Mouse (Mus musculus) liver, embryonic 12.5 days (tissue): Measurements from ENCODE around the gene Ccdc138. TPM values are rescaled to one million over a fixed set of nuclear protein-coding genes. Genes with fewer than 3 reads are reported as not detected.

Experiments
- ATAC-seq: fragments of 200-750 bp; cut with Nextera tagmentation; 2 replicates; pipeline ENCODE4 v1.8.0; 2017; ENCODE audit warnings: moderate number of reproducible peaks, mild to moderate bottlenecking, moderate library complexity
- H3K27ac ChIP-seq: fragments of 300-500 bp; sonication (generic); 2 replicates; pipeline ENCODE4 v1.5.1; 2016; ENCODE audit warnings: mild to moderate bottlenecking
- H3K27me3 ChIP-seq: fragments of 300-500 bp; sonication (generic); replicated peaks from 2 replicates; pipeline ENCODE4 v1.6.1; 2016; ENCODE audit warnings: mild to moderate bottlenecking, moderate library complexity
- H3K36me3 ChIP-seq: fragments of 300-500 bp; sonication (generic); 2 replicates; pipeline ENCODE4 v1.6.1; 2016; ENCODE audit warnings: mild to moderate bottlenecking, moderate library complexity
- H3K4me1 ChIP-seq: fragments of 300-500 bp; sonication (generic); 2 replicates; pipeline ENCODE4 v1.6.1; 2016
- H3K4me2 ChIP-seq: fragments of 300-500 bp; sonication (generic); 2 replicates; pipeline ENCODE4 v1.6.1; 2016; ENCODE audit warnings: mild to moderate bottlenecking, moderate library complexity
- H3K4me3 ChIP-seq: fragments of 300-500 bp; sonication (generic); 2 replicates; pipeline ENCODE4 v1.5.1; 2016; ENCODE audit warnings: mild to moderate bottlenecking, moderate library complexity
- H3K9ac ChIP-seq: fragments of 300-500 bp; sonication (generic); 2 replicates; pipeline ENCODE4 v1.6.1; 2016; ENCODE audit warnings: mild to moderate bottlenecking, moderate library complexity
- H3K9me3 ChIP-seq: fragments of 300-500 bp; sonication (generic); replicated peaks from 2 replicates; pipeline ENCODE4 v1.6.1; 2016; ENCODE audit warnings: mild to moderate bottlenecking, moderate library complexity
- WGBS: fragments of 180-500 bp; shearing (Covaris S2); methylation state at CpG from one replicate; pipeline ENCODE4 v1.1.7; 2016; ENCODE audit not compliant: insufficient replicate concordance; 5-methylcytosine and 5-hydroxymethylcytosine counted together
- polyA plus RNA-seq: library from polyadenylated mRNA; unstranded; fragments of >200 nt; fragmentation: Nextera tagmentation; extraction: Ambion mirVana; gene quantifications from 2 replicates; pipeline ENCODE4 v1.2.1, GENCODE M21; 2016

Ccdc138 gene
- polyA plus RNA-seq, 1 experiment from 2014 or later: 3.6 TPM

DNA sequence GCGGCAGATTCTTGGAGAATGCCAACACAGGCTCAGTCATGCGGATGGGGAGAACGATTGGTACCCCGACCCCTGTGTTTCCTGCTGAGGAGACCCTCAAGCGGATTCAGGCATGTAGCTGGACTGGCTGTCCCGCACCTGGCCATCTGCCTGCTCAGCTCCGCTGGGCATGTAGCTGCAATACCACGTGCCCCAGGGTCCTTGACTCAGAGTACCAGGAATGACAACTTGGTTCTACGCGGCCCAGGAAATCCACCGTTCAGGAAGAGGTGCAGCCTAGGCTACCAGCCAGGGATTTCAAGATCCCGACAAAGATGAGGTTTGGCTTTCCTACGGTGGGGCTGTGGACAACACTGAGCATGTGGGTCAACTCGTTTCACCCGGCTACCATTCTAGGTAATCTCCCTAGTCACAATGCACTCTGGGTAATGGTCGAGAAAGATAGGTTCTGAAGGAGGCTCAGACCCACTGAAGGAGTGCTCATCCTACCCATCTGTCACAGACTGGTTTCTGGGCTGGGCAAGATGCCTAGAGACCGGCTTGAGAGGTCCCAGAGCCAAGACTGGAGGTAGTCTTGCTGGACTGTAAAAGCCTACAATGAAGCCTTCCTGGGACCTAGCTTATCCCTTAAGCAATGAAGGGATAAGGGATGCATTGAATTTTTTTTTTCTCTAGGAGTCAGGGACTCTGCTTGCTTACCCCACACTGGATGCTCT is 120.9 kb downstream of the Ccdc138 start:
- no peak overlapping the region for H3K4me3 ChIP-seq
- H3K4me1 ChIP-seq: no peaks in the 10 kb centered on the region
- no peaks in the 10 kb centered on the region for H3K9me3 ChIP-seq
- no peaks in the 10 kb centered on the region for H3K27me3 ChIP-seq
- no peak overlapping the region for H3K9ac ChIP-seq
- 77% methylated on average over 17 of the region's 17 CpGs for WGBS
- no peaks in the 10 kb centered on the region for H3K36me3 ChIP-seq
- H3K4me2 ChIP-seq: no peak overlapping the region
- no peak overlapping the region for H3K27ac ChIP-seq
- ATAC-seq: no peak

DNA sequence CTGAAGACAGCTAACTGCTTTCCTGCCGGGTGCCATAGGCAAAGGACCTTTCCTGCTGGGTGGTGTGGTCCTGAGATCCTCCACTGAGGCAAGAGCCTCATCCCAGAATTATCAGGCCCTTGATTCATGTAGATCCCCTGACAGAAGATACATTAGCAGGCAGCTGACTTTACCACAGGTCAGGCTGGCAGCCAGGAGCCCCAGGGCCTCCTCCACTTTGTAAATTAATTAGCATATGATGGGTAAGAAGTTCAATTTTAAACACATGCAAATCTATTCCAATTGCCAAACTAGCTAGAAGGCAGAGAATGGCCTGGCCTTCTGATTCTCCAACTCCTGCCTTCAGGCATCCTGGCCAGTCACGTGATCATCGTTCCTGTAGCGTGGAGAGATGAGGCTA is 121.5 kb downstream of the Ccdc138 start:
- Histone ChIP-seq H3K4me2 (no peak overlapping the region), H3K36me3 (no peaks in the 10 kb centered on the region), H3K4me3 (no peak overlapping the region), H3K27me3 (no peaks in the 10 kb centered on the region), H3K27ac (no peak overlapping the region), H3K9me3 (no peaks in the 10 kb centered on the region), H3K9ac (no peak overlapping the region), H3K4me1 (no peaks in the 10 kb centered on the region)
- WGBS: 62% methylated on average over 4 of the region's 4 CpGs
- no peak for ATAC-seq

DNA sequence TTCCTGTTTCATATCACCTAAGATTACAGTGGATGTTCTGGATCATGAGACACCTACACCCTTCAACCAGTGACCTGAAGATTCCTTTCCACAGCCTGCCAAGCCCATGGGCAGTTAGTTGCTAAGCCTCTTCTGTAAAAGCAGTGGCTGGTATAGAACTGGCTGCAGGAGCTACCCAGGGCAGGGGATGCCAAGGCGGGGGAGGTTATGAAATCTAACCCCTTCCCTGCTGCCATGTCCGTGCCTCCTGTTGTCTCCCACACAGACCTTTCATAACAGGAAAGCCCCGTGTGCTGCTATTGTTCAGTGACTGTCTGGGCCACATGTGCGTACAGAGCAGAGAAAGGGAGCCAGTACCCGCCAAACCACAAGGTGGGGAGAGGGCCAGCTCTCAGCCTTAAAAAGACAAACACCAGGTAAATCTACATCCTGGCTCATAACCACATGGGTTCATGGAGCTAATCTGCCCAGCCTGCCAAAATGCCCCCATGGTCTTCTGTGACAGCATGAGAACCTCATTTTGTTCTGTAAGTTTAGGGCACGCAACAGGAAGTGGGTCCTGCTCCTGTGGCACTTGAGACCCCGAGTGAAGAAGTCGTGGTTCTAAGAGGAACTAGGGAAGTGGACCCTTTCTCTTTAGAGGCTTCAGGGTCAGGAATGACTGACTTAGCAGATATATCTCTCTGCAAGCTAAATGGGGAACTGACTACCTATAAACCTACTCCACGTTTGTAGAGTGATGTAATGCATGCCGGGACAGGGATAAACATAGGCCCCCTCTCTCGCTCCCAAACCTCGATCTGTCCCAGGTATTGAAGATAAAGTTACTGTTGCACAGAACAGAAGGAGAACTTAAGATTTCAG is 127.3 kb downstream of the Ccdc138 start:
- Histone ChIP-seq H3K9me3 (no peaks in the 10 kb centered on the region), H3K4me3 (no peak overlapping the region), H3K27ac (no peak overlapping the region), H3K4me2 (no peak overlapping the region), H3K4me1 (no peaks in the 10 kb centered on the region), H3K9ac (no peak overlapping the region), H3K27me3 (no peaks in the 10 kb centered on the region), H3K36me3 (no peaks in the 10 kb centered on the region)
- 23% methylated on average over 12 of the region's 12 CpGs for WGBS
- ATAC-seq: no peak

Other genes with a start within 250 kb of the Ccdc138 start
- 30.2 and 33.6 TPM in 2 replicates for gene Gcc2, start 242.5 kb upstream of the Ccdc138 start, polyA plus RNA-seq
- 112 and 121 TPM in 2 replicates for gene Lims1, start 174.5 kb upstream of the Ccdc138 start, polyA plus RNA-seq
- gene Ranbp2, start 51.0 kb upstream of the Ccdc138 start, polyA plus RNA-seq: 32.1 and 33.2 TPM in 2 replicates
- gene Edar, start 177.7 kb downstream of the Ccdc138 start, polyA plus RNA-seq: 0.06 TPM in 1 of 2 replicates, not detected in the other
- not detected in 2 replicates for gene Gm17542, start 220.3 kb downstream of the Ccdc138 start, polyA plus RNA-seq